Mouse (Mus musculus) kidney, postnatal 0 days (tissue): ENCODE data around the gene Tmem18. TPM values are rescaled to one million over a fixed set of nuclear protein-coding genes. Genes with fewer than 3 reads are reported as not detected.

Source experiments
- ATAC-seq: fragments of 200-750 bp; cut with Nextera tagmentation; replicated peaks from 2 replicates; pipeline ENCODE4 v1.8.0; 2017; ENCODE audit warnings: low read depth, moderate number of reproducible peaks, moderate TSS enrichment, moderate library complexity; ENCODE audit not compliant: low FRiP score
- DNase-seq: peaks from one replicate; pipeline ENCODE4 v3.0.0-alpha.2; 2016; ENCODE audit warnings: low spot score
- H3K27ac ChIP-seq: fragments of 300-500 bp; sonication (generic); 2 replicates; pipeline ENCODE4 v1.5.1; 2014; ENCODE audit warnings: mild to moderate bottlenecking
- H3K27me3 ChIP-seq: fragments of 300-500 bp; sonication (generic); 2 replicates; pipeline ENCODE4 v1.6.1; 2014; ENCODE audit warnings: low read length, mixed read lengths; ENCODE audit not compliant: insufficient read depth
- H3K36me3 ChIP-seq: fragments of 300-500 bp; sonication (generic); 2 replicates; pipeline ENCODE4 v1.6.1; 2014; ENCODE audit warnings: low read length, mixed read lengths; ENCODE audit not compliant: insufficient read depth
- H3K4me1 ChIP-seq: fragments of 300-500 bp; sonication (generic); replicated peaks from 2 replicates; pipeline ENCODE4 v1.6.1; 2014; ENCODE audit warnings: antibody characterized with exemption, low read length, mixed read lengths; ENCODE audit not compliant: insufficient read depth
- H3K4me2 ChIP-seq: fragments of 300-500 bp; sonication (generic); 2 replicates; pipeline ENCODE4 v1.6.1; 2014; ENCODE audit warnings: mild to moderate bottlenecking, low read length, moderate library complexity, mixed read lengths
- H3K4me3 ChIP-seq: fragments of 300-500 bp; sonication (generic); replicated peaks from 2 replicates; pipeline ENCODE4 v1.5.1; 2014; ENCODE audit warnings: low read depth, low read length
- H3K9ac ChIP-seq: fragments of 300-500 bp; sonication (generic); 2 replicates; pipeline ENCODE4 v1.6.1; 2014; ENCODE audit warnings: low read depth, low read length
- H3K9me3 ChIP-seq: fragments of 300-500 bp; sonication (generic); replicated peaks from 2 replicates; pipeline ENCODE4 v1.6.1; 2016; ENCODE audit warnings: low read length, inconsistent platforms, mixed read lengths
- CTCF ChIP-seq: IDR thresholded peaks from 2 replicates; pipeline ENCODE4 v1.5.1; 2016; ENCODE audit warnings: antibody characterized with exemption, low read depth, mild to moderate bottlenecking, moderate library complexity
- WGBS: fragments of 180-500 bp; shearing (Covaris S2); extraction: QIAGEN DNeasy Blood & Tissue Kit; methylation state at CpG from one replicate; pipeline ENCODE4 v1.1.7; 2014; 5-methylcytosine and 5-hydroxymethylcytosine counted together
- polyA plus RNA-seq: library from polyadenylated mRNA; unstranded; fragments of >200 nt; fragmentation: Nextera tagmentation; extraction: Ambion mirVana; gene quantifications from 2 replicates; pipeline ENCODE4 v1.2.1, GENCODE M21; 2015

Gene Tmem18
- polyA plus RNA-seq, 1 experiment from 2014 or later, result 27.5 TPM

- WGBS, result 16% methylated on average over 12 of the region's 12 CpGs
- no peak for TF ChIP-seq CTCF
- ATAC-seq, result peak; percentile 12; the same call in 1 of the 2 replicates
- peak overlapping the region; percentile 89 for H3K27ac ChIP-seq
- no peaks in the 10 kb centered on the region for H3K27me3 ChIP-seq
- 0 out of 2 replicates have a peak, but pooled peaks cover 8% of the 10 kb centered on the region for H3K4me1 ChIP-seq
- DNase-seq, result no peak
- H3K9ac ChIP-seq, result peak overlapping the region; percentile 70
- H3K4me2 ChIP-seq, result peak overlapping the region; percentile 80
- no peaks in the 10 kb centered on the region for H3K9me3 ChIP-seq
- peak overlapping the region; percentile 61 for H3K4me3 ChIP-seq
- H3K36me3 ChIP-seq, result 0 out of 2 replicates have a peak, but pooled peaks cover 3% of the 10 kb centered on the region
Observed at GRCm38 (mm10) chr12:30583586-30584355, 455 bp upstream of the Tmem18 start.

GRCm38 (mm10) chr12:30584863-30585262, 637 bp downstream of the Tmem18 start:
- Histone ChIP-seq H3K27me3 (no peaks in the 10 kb centered on the region), H3K9ac (peak overlapping the region; percentile 70), H3K36me3 (0 out of 2 replicates have a peak, but pooled peaks cover 3% of the 10 kb centered on the region), H3K27ac (peak overlapping the region; percentile 89), H3K4me1 (0 out of 2 replicates have a peak, but pooled peaks cover 8% of the 10 kb centered on the region), H3K4me2 (peak overlapping the region; percentile 80), H3K9me3 (no peaks in the 10 kb centered on the region), H3K4me3 (peak overlapping the region; percentile 61)
- no peak for DNase-seq
- no peak for TF ChIP-seq CTCF
- ATAC-seq, result no peak
- 10% methylated on average over 6 of the region's 6 CpGs for WGBS

GRCm38 (mm10) chr12:30591832-30592231, 7.6 kb downstream of the Tmem18 start:
- Histone ChIP-seq H3K4me1 (no peaks in the 10 kb centered on the region), H3K4me3 (no peak overlapping the region), H3K9ac (no peak overlapping the region), H3K27ac (no peak overlapping the region), H3K4me2 (no peak overlapping the region), H3K9me3 (no peaks in the 10 kb centered on the region), H3K36me3 (peaks cover 14% of the 10 kb centered on the region; the same call in 1 of the 2 replicates), H3K27me3 (no peaks in the 10 kb centered on the region)
- WGBS, result 89% methylated on average over 5 of the region's 5 CpGs
- no peak for TF ChIP-seq CTCF
- DNase-seq (no peak), ATAC-seq (no peak)

GRCm38 (mm10) chr12:30596818-30597407, 12.7 kb downstream of the Tmem18 start:
- no peak overlapping the region for H3K9ac ChIP-seq
- TF ChIP-seq CTCF, result peak; percentile 97
- 33% methylated on average over 8 of the region's 8 CpGs for WGBS
- no peaks in the 10 kb centered on the region for H3K36me3 ChIP-seq
- no peak overlapping the region for H3K27ac ChIP-seq
- H3K4me3 ChIP-seq, result no peak overlapping the region
- H3K27me3 ChIP-seq, result no peaks in the 10 kb centered on the region
- no peaks in the 10 kb centered on the region for H3K9me3 ChIP-seq
- H3K4me1 ChIP-seq, result no peaks in the 10 kb centered on the region
- ATAC-seq (no peak), DNase-seq (peak; percentile 84)
- no peak overlapping the region for H3K4me2 ChIP-seq

- Histone ChIP-seq H3K27ac (no peak overlapping the region), H3K9ac (no peak overlapping the region), H3K36me3 (no peaks in the 10 kb centered on the region), H3K9me3 (no peaks in the 10 kb centered on the region), H3K27me3 (no peaks in the 10 kb centered on the region), H3K4me3 (no peak overlapping the region), H3K4me1 (no peaks in the 10 kb centered on the region), H3K4me2 (no peak overlapping the region)
- no peak for ATAC-seq
- TF ChIP-seq CTCF, result no peak
- WGBS, result 65% methylated on average over 3 of the region's 3 CpGs
- no peak for DNase-seq
Observed at GRCm38 (mm10) chr12:30598955-30599354, 14.7 kb downstream of the Tmem18 start.

- ATAC-seq, result no peak
- no peaks in the 10 kb centered on the region for H3K4me1 ChIP-seq
- H3K9me3 ChIP-seq, result no peaks in the 10 kb centered on the region
- no peak overlapping the region for H3K4me3 ChIP-seq
- no peak overlapping the region for H3K9ac ChIP-seq
- DNase-seq, result no peak
- H3K4me2 ChIP-seq, result no peak overlapping the region
- WGBS, result 60% methylated on average over 2 of the region's 2 CpGs
- H3K36me3 ChIP-seq, result no peaks in the 10 kb centered on the region
- no peak overlapping the region for H3K27ac ChIP-seq
- H3K27me3 ChIP-seq, result no peaks in the 10 kb centered on the region
- no peak for TF ChIP-seq CTCF
Observed at GRCm38 (mm10) chr12:30599474-30599873, 15.2 kb downstream of the Tmem18 start.
